Mouse (Mus musculus): ENCODE measurements around the gene Hba-a2.

GRCm38 (mm10) chr11:32307006-32307405, 10.7 kb downstream of the Hba-a2 start:
- TF ChIP-seq POLR2A (IDR thresholded peaks at IDR 0.05; ENCODE audit: control insufficient read depth, extremely low read depth, insufficient read depth, low read length, poor library complexity) (no peak), CTCF (IDR thresholded peaks at IDR 0.05; ENCODE audit: borderline replicate concordance, control insufficient read depth, extremely low read depth, insufficient read depth, low read length, poor library complexity) (no peak)

Data from thymus, adult 2 months (tissue).